Mouse (Mus musculus) kidney, postnatal 0 days (tissue): ENCODE measurements around the gene Rab34. TPM values are rescaled to one million over a fixed set of nuclear protein-coding genes. Genes with fewer than 3 reads are reported as not detected.

Experiments used
- ATAC-seq: fragments of 200-750 bp; cut with Nextera tagmentation; replicated peaks from 2 replicates; pipeline ENCODE4 v1.8.0; 2017; ENCODE audit warnings: low read depth, moderate number of reproducible peaks, moderate TSS enrichment, moderate library complexity; ENCODE audit not compliant: low FRiP score
- DNase-seq: peaks from one replicate; pipeline ENCODE4 v3.0.0-alpha.2; 2016; ENCODE audit warnings: low spot score
- H3K27ac ChIP-seq: fragments of 300-500 bp; sonication (generic); 2 replicates; pipeline ENCODE4 v1.5.1; 2014; ENCODE audit warnings: mild to moderate bottlenecking
- H3K27me3 ChIP-seq: fragments of 300-500 bp; sonication (generic); 2 replicates; pipeline ENCODE4 v1.6.1; 2014; ENCODE audit warnings: low read length, mixed read lengths; ENCODE audit not compliant: insufficient read depth
- H3K36me3 ChIP-seq: fragments of 300-500 bp; sonication (generic); 2 replicates; pipeline ENCODE4 v1.6.1; 2014; ENCODE audit warnings: low read length, mixed read lengths; ENCODE audit not compliant: insufficient read depth
- H3K4me1 ChIP-seq: fragments of 300-500 bp; sonication (generic); replicated peaks from 2 replicates; pipeline ENCODE4 v1.6.1; 2014; ENCODE audit warnings: antibody characterized with exemption, low read length, mixed read lengths; ENCODE audit not compliant: insufficient read depth
- H3K4me2 ChIP-seq: fragments of 300-500 bp; sonication (generic); 2 replicates; pipeline ENCODE4 v1.6.1; 2014; ENCODE audit warnings: mild to moderate bottlenecking, low read length, moderate library complexity, mixed read lengths
- H3K4me3 ChIP-seq: fragments of 300-500 bp; sonication (generic); replicated peaks from 2 replicates; pipeline ENCODE4 v1.5.1; 2014; ENCODE audit warnings: low read depth, low read length
- H3K9ac ChIP-seq: fragments of 300-500 bp; sonication (generic); 2 replicates; pipeline ENCODE4 v1.6.1; 2014; ENCODE audit warnings: low read depth, low read length
- H3K9me3 ChIP-seq: fragments of 300-500 bp; sonication (generic); replicated peaks from 2 replicates; pipeline ENCODE4 v1.6.1; 2016; ENCODE audit warnings: low read length, inconsistent platforms, mixed read lengths
- CTCF ChIP-seq: IDR thresholded peaks from 2 replicates; pipeline ENCODE4 v1.5.1; 2016; ENCODE audit warnings: antibody characterized with exemption, low read depth, mild to moderate bottlenecking, moderate library complexity
- WGBS: fragments of 180-500 bp; shearing (Covaris S2); extraction: QIAGEN DNeasy Blood & Tissue Kit; methylation state at CpG from one replicate; pipeline ENCODE4 v1.1.7; 2014; 5-methylcytosine and 5-hydroxymethylcytosine counted together
- polyA plus RNA-seq: library from polyadenylated mRNA; unstranded; fragments of >200 nt; fragmentation: Nextera tagmentation; extraction: Ambion mirVana; gene quantifications from 2 replicates; pipeline ENCODE4 v1.2.1, GENCODE M21; 2015

Gene Rab34
- polyA plus RNA-seq, 1 experiment from 2014 or later: 129 TPM

- Histone ChIP-seq H3K4me1 (peaks cover 33% of the 10 kb centered on the region), H3K9ac (peak overlapping the region; percentile 93), H3K4me2 (peak overlapping the region; percentile 90), H3K36me3 (peaks cover 22% of the 10 kb centered on the region), H3K27me3 (no peaks in the 10 kb centered on the region), H3K9me3 (no peaks in the 10 kb centered on the region), H3K27ac (peak overlapping the region; percentile 98), H3K4me3 (peak overlapping the region; percentile 95)
- DNase-seq (peak; percentile 92), ATAC-seq (peak; percentile 33)
- WGBS: under 1% methylated on average over 22 of the region's 22 CpGs
- TF ChIP-seq CTCF: no peak
These were observed 24.3 kb upstream of the Rab34 start for GRCm38 (mm10) chr11:78163681-78164603.

GRCm38 (mm10) chr11:78164604-78164923 is 23.7 kb upstream of the Rab34 start:
- 0% methylated on average over 14 of the region's 14 CpGs for WGBS
- no peaks in the 10 kb centered on the region for H3K27me3 ChIP-seq
- DNase-seq (no peak), ATAC-seq (no peak)
- peak overlapping the region; percentile 98 for H3K27ac ChIP-seq
- peak overlapping the region; percentile 90 for H3K4me2 ChIP-seq
- peaks cover 20% of the 10 kb centered on the region for H3K36me3 ChIP-seq
- H3K4me3 ChIP-seq: peak overlapping the region; percentile 95
- H3K9me3 ChIP-seq: no peaks in the 10 kb centered on the region
- peaks cover 29% of the 10 kb centered on the region for H3K4me1 ChIP-seq
- peak overlapping the region; percentile 93 for H3K9ac ChIP-seq
- no peak for TF ChIP-seq CTCF

- Histone ChIP-seq H3K9me3 (no peaks in the 10 kb centered on the region), H3K27me3 (no peaks in the 10 kb centered on the region), H3K4me3 (peak within 1 kb of the TSS; percentile 95), H3K9ac (peak within 1 kb of the TSS; percentile 93), H3K27ac (peak within 1 kb of the TSS; percentile 98), H3K4me1 (peaks cover 28% of the 10 kb centered on the region), H3K36me3 (peaks cover 14% of the 10 kb centered on the region), H3K4me2 (peak within 1 kb of the TSS; percentile 90)
- ATAC-seq (peak; percentile 77), DNase-seq (peak; percentile 94)
- whole genome bisulfite sequencing: under 1% methylated on average over 65 of the region's 78 CpGs
- TF ChIP-seq CTCF: peak; percentile 34; the same call in 1 of the 2 replicates
These were observed 23.1 kb upstream of the Rab34 start, which contains the start of gene Traf4 for GRCm38 (mm10) chr11:78164924-78165760. Gene Traf4, minus strand, starts transcription at chr11:78165589.

- TF ChIP-seq CTCF: no peak
These were observed 22.5 kb upstream of the Rab34 start for GRCm38 (mm10) chr11:78165761-78166109.

GRCm38 (mm10) chr11:78166161-78166560 is 22.1 kb upstream of the Rab34 start:
- peaks cover 28% of the 10 kb centered on the region for H3K4me1 ChIP-seq
- H3K36me3 ChIP-seq: peaks cover 4% of the 10 kb centered on the region; the same call in 1 of the 2 replicates
- TF ChIP-seq CTCF: no peak
- no peaks in the 10 kb centered on the region for H3K27me3 ChIP-seq
- H3K4me2 ChIP-seq: peak overlapping the region; percentile 90
- no peak for ATAC-seq
- 37% methylated on average over 4 of the region's 4 CpGs for WGBS
- H3K9ac ChIP-seq: peak overlapping the region; percentile 93; the same call in 1 of the 2 replicates
- no peak for DNase-seq
- peak overlapping the region; percentile 95; the same call in 1 of the 2 replicates for H3K4me3 ChIP-seq
- no peaks in the 10 kb centered on the region for H3K9me3 ChIP-seq
- peak overlapping the region; percentile 98 for H3K27ac ChIP-seq

More at GRCm38 (mm10) chr11:78165761-78166109, 22.5 kb upstream of the Rab34 start:
- peak overlapping the region; percentile 90 for H3K4me2 ChIP-seq
- H3K9ac ChIP-seq: peak overlapping the region; percentile 93; the same call in 1 of the 2 replicates
- peaks cover 8% of the 10 kb centered on the region for H3K36me3 ChIP-seq
- peak overlapping the region; percentile 98 for H3K27ac ChIP-seq
- peaks cover 28% of the 10 kb centered on the region for H3K4me1 ChIP-seq
- WGBS: 2% methylated on average over 16 of the region's 16 CpGs
- ATAC-seq: peak; percentile 6; the same call in 1 of the 2 replicates
- no peaks in the 10 kb centered on the region for H3K9me3 ChIP-seq
- H3K4me3 ChIP-seq: peak overlapping the region; percentile 95
- H3K27me3 ChIP-seq: no peaks in the 10 kb centered on the region
- DNase-seq: peak; percentile 67

- H3K9me3 ChIP-seq: no peaks in the 10 kb centered on the region
- TF ChIP-seq CTCF: no peak
- H3K4me2 ChIP-seq: no peak overlapping the region; the same call in 1 of the 2 replicates
- no peaks in the 10 kb centered on the region for H3K27me3 ChIP-seq
- no peak for DNase-seq
- H3K36me3 ChIP-seq: no peaks in the 10 kb centered on the region; the same call in 1 of the 2 replicates
- H3K4me3 ChIP-seq: no peak overlapping the region
- H3K9ac ChIP-seq: no peak overlapping the region
- peaks cover 28% of the 10 kb centered on the region for H3K4me1 ChIP-seq
- WGBS: 74% methylated on average over 6 of the region's 6 CpGs
- peak overlapping the region; percentile 98 for H3K27ac ChIP-seq
- ATAC-seq: no peak
These were observed 21.6 kb upstream of the Rab34 start for GRCm38 (mm10) chr11:78166640-78167039.
